Mouse (Mus musculus) G1E (cell line): Measurements from ENCODE around the gene Prtn3.

ENCODE experiments used
- CTCF ChIP-seq: IDR thresholded peaks from 2 replicates; pipeline ENCODE4 v1.5.1; 2012; ENCODE audit warnings: low read depth, low read length, inconsistent platforms, mixed read lengths
- POLR2AphosphoS5 ChIP-seq: IDR thresholded peaks from 2 replicates; pipeline ENCODE4 v1.6.1; 2012; ENCODE audit warnings: low read depth, low read length, inconsistent platforms; ENCODE audit not compliant: insufficient replicate concordance
- TAL1 ChIP-seq: conservative IDR thresholded peaks from 2 replicates; pipeline ENCODE4 v1.6.1; 2012; ENCODE audit warnings: low read depth, low read length, inconsistent platforms, mixed read lengths

- no peak for TF ChIP-seq POLR2AphosphoS5
- no peak for TF ChIP-seq CTCF
- no peak for TF ChIP-seq TAL1
Observed at GRCm38 (mm10) chr10:79921572-79921971, 47.3 kb downstream of the Prtn3 start.
